Mouse (Mus musculus) MEL (cell line): ENCODE measurements around the gene Cisd3. TPM values are rescaled to one million over a fixed set of nuclear protein-coding genes. Genes with fewer than 3 reads are reported as not detected.

Source experiments
- DNase-seq: peaks from one replicate; pipeline ENCODE4 v3.0.0; 2011; ENCODE audit warnings: low read depth, low spot score
- H3K27ac ChIP-seq: 2 replicates; pipeline ENCODE4 v1.5.1; 2012; ENCODE audit warnings: low read depth, mild to moderate bottlenecking, control low read depth, low read length, moderate library complexity; ENCODE audit not compliant: control insufficient read depth
- H3K27me3 ChIP-seq, 2 experiments: fragments of 150-350 bp in 1 of 2; sonication (generic) in 1 of 2; 2 replicates each; pipeline ENCODE4 v1.6.1; 2012; ENCODE audit warnings: low read length in 2 of 2, mild to moderate bottlenecking in 2 of 2, improper control_type of control experiment in 1 of 2, moderate library complexity in 1 of 2; ENCODE audit not compliant: insufficient read depth in 2 of 2, control insufficient read depth in 1 of 2
- H3K36me3 ChIP-seq, 2 experiments: 2 replicates each; pipeline ENCODE4 v1.6.1; 2012 to 2014; ENCODE audit warnings: low read length in 2 of 2, improper control_type of control experiment in 1 of 2, inconsistent platforms in 1 of 2, mild to moderate bottlenecking in 1 of 2; ENCODE audit not compliant: insufficient read depth in 2 of 2, control insufficient read depth in 1 of 2
- H3K4me1 ChIP-seq, 2 experiments: fragments of 150-350 bp in 1 of 2; sonication (generic) in 1 of 2; 2 replicates each; pipeline ENCODE4 v1.6.1; 2012; ENCODE audit warnings: low read length in 2 of 2, improper control_type of control experiment in 1 of 2, mild to moderate bottlenecking in 1 of 2; ENCODE audit not compliant: insufficient read depth in 2 of 2, control insufficient read depth in 1 of 2
- H3K4me3 ChIP-seq, 2 experiments: fragments of 150-350 bp in 1 of 2; sonication (generic) in 1 of 2; 2 replicates each; pipeline ENCODE4 v1.5.1; 2012; ENCODE audit warnings: low read depth in 2 of 2, low read length in 2 of 2, mild to moderate bottlenecking in 2 of 2, moderate library complexity in 2 of 2, control low read depth in 1 of 2, improper control_type of control experiment in 1 of 2; ENCODE audit not compliant: control insufficient read depth in 1 of 2, insufficient read depth in 1 of 2
- H3K79me2 ChIP-seq: 2 replicates; pipeline ENCODE4 v1.6.1; 2012; ENCODE audit warnings: mild to moderate bottlenecking, low read length, moderate library complexity; ENCODE audit not compliant: control insufficient read depth, poor library complexity, insufficient read depth
- H3K9ac ChIP-seq: 2 replicates; pipeline ENCODE4 v1.6.1; 2012; ENCODE audit warnings: low read depth, mild to moderate bottlenecking, control low read depth, low read length, moderate library complexity; ENCODE audit not compliant: control insufficient read depth, poor library complexity, severe bottlenecking
- H3K9me3 ChIP-seq: fragments of 150-350 bp; sonication (generic); replicated peaks from 2 replicates; pipeline ENCODE4 v1.6.1; 2012; ENCODE audit warnings: mild to moderate bottlenecking, low read length, improper control_type of control experiment, moderate library complexity; ENCODE audit not compliant: insufficient read depth
- CHD1 ChIP-seq: IDR thresholded peaks from 2 replicates; pipeline ENCODE4 v1.6.1; 2012; ENCODE audit warnings: low read depth, mild to moderate bottlenecking, inconsistent platforms, low read length, improper control_type of control experiment
- CTCF ChIP-seq, 3 experiments: IDR thresholded peaks in 2 of 3; conservative IDR thresholded peaks in 1 of 3; 2 replicates each; pipeline ENCODE4 v1.5.1; 2011 to 2012; ENCODE audit warnings: low read length in 3 of 3, low read depth in 2 of 3, mild to moderate bottlenecking in 2 of 3, improper control_type of control experiment in 1 of 3, inconsistent platforms in 1 of 3, mixed read lengths in 1 of 3, moderate library complexity in 1 of 3; ENCODE audit not compliant: control insufficient read depth in 1 of 3, insufficient read depth in 1 of 3, poor library complexity in 1 of 3, severe bottlenecking in 1 of 3
- E2F4 ChIP-seq: IDR thresholded peaks from 2 replicates; pipeline ENCODE4 v1.6.1; 2011; ENCODE audit warnings: low read depth, low read length, improper control_type of control experiment, borderline replicate concordance
- ELF1 ChIP-seq: IDR thresholded peaks from 2 replicates; pipeline ENCODE4 v1.6.1; 2014; ENCODE audit warnings: low read depth, mild to moderate bottlenecking, inconsistent platforms, low read length, improper control_type of control experiment, moderate library complexity
- MAZ ChIP-seq: IDR thresholded peaks from 2 replicates; pipeline ENCODE4 v1.6.1; 2012; ENCODE audit warnings: low read depth, mild to moderate bottlenecking, inconsistent platforms, low read length, improper control_type of control experiment
- MYC ChIP-seq: IDR thresholded peaks from 2 replicates; pipeline ENCODE4 v1.6.1; 2011; ENCODE audit warnings: low read depth, mild to moderate bottlenecking, low read length, improper control_type of control experiment, moderate library complexity
- NELFE ChIP-seq: IDR thresholded peaks from 2 replicates; pipeline ENCODE4 v1.6.1; 2011; ENCODE audit warnings: low read depth, low read length, improper control_type of control experiment
- NRF1 ChIP-seq: IDR thresholded peaks from 2 replicates; pipeline ENCODE4 v1.6.1; 2014; ENCODE audit warnings: low read depth, mild to moderate bottlenecking, inconsistent platforms, low read length, improper control_type of control experiment, moderate library complexity; ENCODE audit not compliant: poor library complexity, insufficient read depth, severe bottlenecking
- RAD21 ChIP-seq: IDR thresholded peaks from 2 replicates; pipeline ENCODE4 v1.6.1; 2011; ENCODE audit warnings: mild to moderate bottlenecking, low read depth, low read length, improper control_type of control experiment
- SIN3A ChIP-seq: IDR thresholded peaks from 2 replicates; pipeline ENCODE4 v1.6.1; 2012; ENCODE audit warnings: low read length, improper control_type of control experiment, inconsistent platforms
- SMC3 ChIP-seq: IDR thresholded peaks from 2 replicates; pipeline ENCODE4 v1.6.1; 2011; ENCODE audit warnings: low read depth, low read length, improper control_type of control experiment
- TAL1 ChIP-seq: IDR thresholded peaks from 2 replicates; pipeline ENCODE4 v1.6.1; 2012; ENCODE audit warnings: mild to moderate bottlenecking, inconsistent platforms, low read length, moderate library complexity, mixed read lengths
- TCF12 ChIP-seq: IDR thresholded peaks from 2 replicates; pipeline ENCODE4 v1.6.1; 2014; ENCODE audit warnings: low read depth, mild to moderate bottlenecking, inconsistent platforms, low read length, improper control_type of control experiment, moderate library complexity
- ZC3H11A ChIP-seq: IDR thresholded peaks from 2 replicates; pipeline ENCODE4 v1.6.1; 2012; ENCODE audit warnings: low read depth, mild to moderate bottlenecking, inconsistent platforms, low read length, improper control_type of control experiment
- ZNF384 ChIP-seq: IDR thresholded peaks from 2 replicates; pipeline ENCODE4 v1.6.1; 2012; ENCODE audit warnings: low read depth, mild to moderate bottlenecking, inconsistent platforms, low read length, improper control_type of control experiment
- polyA plus RNA-seq, 2 experiments: library from polyadenylated mRNA; stranded (reverse) in 1 of 2; unstranded in 1 of 2; fragments of >175 nt in 1 of 2; fragments of >200 nt in 1 of 2; gene quantifications; 2 replicates each; pipeline versions ENCODE4 v1.2.1 to v1.2.4; 2012; ENCODE audit warnings: low replicate concordance in 2 of 2, low read depth in 1 of 2; ENCODE audit not compliant: insufficient read length in 2 of 2, insufficient read depth in 1 of 2, missing spikeins in 1 of 2
- total RNA-seq: library from RNA; depleted of rRNA; stranded (reverse); fragments of 300-350 nt; gene quantifications from 2 replicates; pipeline ENCODE4 v1.2.3, GENCODE M21; 2012

Cisd3 gene
- total and polyA plus RNA-seq, 3 experiments, result 1.7 to 6.1 TPM; not detected in 1

DNA sequence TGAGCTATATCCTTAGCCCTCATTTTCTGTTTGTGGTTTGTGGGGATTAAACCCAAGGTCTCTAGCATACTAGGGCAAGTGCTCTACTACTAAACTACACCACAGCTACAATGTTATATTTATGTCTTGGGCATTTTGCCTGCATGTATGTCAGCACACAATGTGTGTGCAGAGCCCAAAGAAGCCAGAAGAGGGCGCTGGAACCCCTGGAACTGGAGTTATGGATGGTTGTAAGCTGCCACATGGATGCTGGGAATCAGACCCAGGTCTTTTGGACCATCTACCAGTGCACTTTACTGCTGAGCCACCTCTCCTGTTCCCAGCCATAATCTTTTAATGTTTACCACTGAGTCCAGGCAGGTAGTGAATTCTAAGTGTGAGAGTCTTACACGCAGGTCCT lies 42.9 kb upstream of the Cisd3 start:
- H3K9ac ChIP-seq, result no peak overlapping the region
- H3K36me3 ChIP-seq, result no peaks in the 10 kb centered on the region
- H3K27me3 ChIP-seq, result no peaks in the 10 kb centered on the region; a peak in 1 of 4 replicates
- H3K4me1 ChIP-seq, result no peaks in the 10 kb centered on the region
- no peak overlapping the region for H3K4me3 ChIP-seq
- peak; percentile 54 for DNase-seq
- no peak overlapping the region for H3K27ac ChIP-seq
- TF ChIP-seq CTCF (IDR thresholded peaks at IDR 0.05 in 2 of 3, conservative IDR thresholded peaks at IDR 0.05 in 1 of 3; ENCODE audit: control insufficient read depth in 1 of 3, insufficient read depth in 1 of 3, low read depth in 2 of 3, low read length in 3 of 3, poor library complexity in 1 of 3, severe bottlenecking in 1 of 3) (peak; percentile 61 to 68 (median 63)), CHD1 (no peak), RAD21 (peak; percentile 36)
- H3K79me2 ChIP-seq, result no peaks in the 10 kb centered on the region
- no peaks in the 10 kb centered on the region for H3K9me3 ChIP-seq

DNA sequence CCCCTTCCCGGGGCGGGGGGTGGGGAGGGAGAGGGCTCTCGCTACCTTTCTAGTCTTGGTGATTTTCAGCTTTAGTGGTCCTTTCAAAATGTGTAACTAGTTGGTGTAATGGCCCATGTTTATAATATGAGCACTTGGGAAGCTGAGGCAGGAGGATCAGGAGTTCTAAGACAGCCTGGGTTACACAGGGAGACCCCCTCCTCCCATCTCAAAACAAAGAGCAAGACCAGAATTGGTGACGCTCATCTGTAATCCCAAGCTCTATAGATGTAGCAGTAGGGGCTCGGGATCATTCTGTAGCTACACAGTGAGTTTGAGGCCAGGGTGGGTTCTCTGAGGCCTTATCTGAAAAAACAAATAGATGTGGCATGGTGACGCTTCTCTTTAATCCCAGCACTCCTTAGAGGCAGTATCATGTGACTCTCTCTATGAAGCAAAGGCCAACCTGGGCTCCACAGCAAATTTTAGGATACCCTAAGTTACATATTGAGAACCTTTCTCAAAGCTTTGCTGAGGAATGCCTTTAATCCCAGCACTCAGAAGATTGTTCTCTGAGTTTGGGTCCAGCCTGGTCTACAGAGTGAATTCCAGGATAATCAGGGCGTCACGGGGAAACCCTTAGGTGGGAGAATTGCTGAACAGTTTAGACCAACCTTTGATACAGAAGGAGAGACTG lies 42.1 kb upstream of the Cisd3 start:
- Histone ChIP-seq H3K4me1 (no peaks in the 10 kb centered on the region), H3K4me3 (no peak overlapping the region), H3K27me3 (no peaks in the 10 kb centered on the region), H3K36me3 (no peaks in the 10 kb centered on the region), H3K79me2 (no peaks in the 10 kb centered on the region), H3K9me3 (no peaks in the 10 kb centered on the region), H3K27ac (no peak overlapping the region), H3K9ac (no peak overlapping the region)
- TF ChIP-seq ZNF384, result no peak
- no peak for TF ChIP-seq TCF12
- no peak for TF ChIP-seq TAL1
- TF ChIP-seq MAZ, result no peak
- no peak for TF ChIP-seq E2F4
- DNase-seq, result no peak

DNA sequence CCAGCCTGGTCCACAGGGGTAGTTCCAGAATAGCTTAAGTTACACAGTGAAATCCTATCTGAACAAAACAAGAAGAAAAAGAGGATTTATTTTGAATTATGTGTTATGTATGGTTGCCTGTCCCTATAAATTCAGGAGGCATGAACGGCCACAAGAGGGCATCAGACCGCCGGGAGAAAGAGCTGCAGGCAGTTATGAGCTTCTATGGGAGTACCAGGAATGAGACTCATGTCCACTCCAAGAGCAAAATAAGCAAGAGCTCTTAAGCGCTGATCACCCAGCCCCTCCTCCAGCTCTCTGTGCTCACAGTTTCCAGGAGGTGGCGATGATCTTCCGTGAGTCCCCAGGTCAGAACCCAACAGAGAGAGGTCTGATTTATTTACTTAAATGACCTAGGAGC lies 40.8 kb upstream of the Cisd3 start:
- no peaks in the 10 kb centered on the region for H3K36me3 ChIP-seq
- no peaks in the 10 kb centered on the region for H3K9me3 ChIP-seq
- no peak overlapping the region for H3K9ac ChIP-seq
- DNase-seq, result peak; percentile 85
- no peak overlapping the region for H3K27ac ChIP-seq
- H3K4me1 ChIP-seq, result no peaks in the 10 kb centered on the region
- H3K79me2 ChIP-seq, result no peaks in the 10 kb centered on the region
- no peaks in the 10 kb centered on the region; a peak in 1 of 4 replicates for H3K27me3 ChIP-seq
- TF ChIP-seq MAZ (0 out of 2 replicates have a peak, but pooled peaks have one; percentile 41), ELF1 (0 out of 2 replicates have a peak, but pooled peaks have one; percentile 18), RAD21 (peak; percentile 93), NRF1 (no peak), NELFE (no peak), MYC (0 out of 2 replicates have a peak, but pooled peaks have one; percentile 22), CTCF (IDR thresholded peaks at IDR 0.05 in 2 of 3, conservative IDR thresholded peaks at IDR 0.05 in 1 of 3; ENCODE audit: control insufficient read depth in 1 of 3, insufficient read depth in 1 of 3, low read depth in 2 of 3, low read length in 3 of 3, poor library complexity in 1 of 3, severe bottlenecking in 1 of 3) (peak; percentile 86 to 97 (median 96)), SIN3A (peak; percentile 61; the same call in 1 of the 2 replicates), ZC3H11A (peak; percentile 93), SMC3 (peak; percentile 98)
- TF ChIP-seq, all 39 proteins: peak for 8
- no peak overlapping the region for H3K4me3 ChIP-seq
